Mouse (Mus musculus): ENCODE data around the gene Grrp1.

Gene Grrp1

DNA sequence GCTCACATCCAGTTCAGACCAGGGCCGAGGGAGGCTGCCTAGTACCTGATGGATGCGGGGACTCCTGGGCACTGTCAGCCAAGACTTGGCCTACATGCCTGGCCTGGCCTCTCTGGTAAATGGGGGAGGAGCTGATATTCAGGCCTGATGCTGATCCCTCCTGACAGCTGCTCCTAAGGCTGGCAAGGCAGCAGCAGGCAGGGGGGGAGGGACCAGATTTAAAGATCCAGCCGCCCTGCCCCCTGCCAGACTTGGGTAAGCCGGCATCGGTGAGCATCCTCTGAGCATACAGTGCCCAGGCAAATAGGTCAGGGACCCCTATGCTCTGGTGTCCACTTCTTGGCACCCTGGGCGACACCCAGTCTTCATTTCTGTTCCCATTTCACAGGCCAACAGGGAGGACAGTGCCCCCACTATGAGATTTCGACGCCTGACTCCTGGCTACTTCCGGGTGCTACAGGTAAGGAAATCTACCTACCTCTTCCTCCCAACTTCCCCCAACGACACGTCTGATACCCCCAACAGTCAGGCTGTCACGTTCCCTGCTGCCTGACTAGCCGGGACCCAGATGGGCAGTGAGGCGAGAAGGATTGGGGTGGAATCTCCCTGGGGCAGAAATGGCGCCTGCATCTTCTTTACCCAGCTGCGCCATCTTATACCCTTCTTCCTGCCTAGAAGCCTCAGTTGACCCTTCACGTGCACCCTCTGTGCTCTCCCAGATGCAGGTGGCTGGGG, 10.2 kb downstream of the Grrp1 start, which contains the start of gene E130218I03Rik:
TSS of gene E130218I03Rik (plus strand) at position 147 of the 735 bp plus-strand sequence.
- no peak for DNase-seq (ENCODE audit: low spot score in 2 of 2)

DNA sequence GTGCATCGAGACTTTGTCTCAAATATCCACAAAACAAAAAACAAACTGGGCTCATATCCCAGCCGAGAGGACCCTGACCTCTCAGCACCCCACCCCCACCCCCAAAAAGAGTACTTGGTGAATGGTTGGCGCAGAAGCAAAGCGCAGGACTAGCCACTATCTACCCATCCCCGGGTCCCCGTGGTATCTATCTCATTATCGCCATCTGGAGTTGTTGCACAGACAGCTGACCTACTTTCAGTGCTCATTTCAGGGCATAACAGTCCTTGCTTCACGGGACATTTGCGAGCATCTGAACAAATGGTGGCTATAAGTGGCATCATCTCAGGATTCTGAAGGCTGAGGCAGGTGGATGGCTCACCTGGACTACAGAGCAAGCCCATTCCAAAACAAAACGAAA, 15.2 kb downstream of the Grrp1 start:
- DNase-seq (ENCODE audit: low spot score in 2 of 2), result no peak

DNA sequence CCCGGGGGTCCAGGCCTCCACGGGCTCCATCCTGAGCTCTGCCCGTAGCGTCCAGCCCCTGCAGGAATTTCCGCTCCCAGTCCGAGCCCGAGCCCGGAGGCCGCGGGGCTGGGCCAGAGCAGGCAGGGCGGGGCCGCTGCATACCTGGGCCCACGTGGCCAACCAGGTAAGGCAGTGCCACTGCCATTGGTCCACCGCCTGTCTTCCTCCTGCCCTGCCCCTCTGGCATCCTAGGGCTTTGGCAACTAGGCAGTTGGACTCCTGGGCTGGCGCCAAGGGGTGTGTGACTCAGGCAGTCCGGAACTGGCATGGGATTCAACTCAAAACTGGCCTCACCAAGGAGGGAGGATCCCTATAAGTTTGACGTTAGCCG, 15.6 kb downstream of the Grrp1 start, which contains the start of gene Cnksr1:
TSS of gene Cnksr1 (minus strand) at position 121 of the 373 bp plus-strand sequence.
- DNase-seq (ENCODE audit: low spot score in 2 of 2), result no peak

DNA sequence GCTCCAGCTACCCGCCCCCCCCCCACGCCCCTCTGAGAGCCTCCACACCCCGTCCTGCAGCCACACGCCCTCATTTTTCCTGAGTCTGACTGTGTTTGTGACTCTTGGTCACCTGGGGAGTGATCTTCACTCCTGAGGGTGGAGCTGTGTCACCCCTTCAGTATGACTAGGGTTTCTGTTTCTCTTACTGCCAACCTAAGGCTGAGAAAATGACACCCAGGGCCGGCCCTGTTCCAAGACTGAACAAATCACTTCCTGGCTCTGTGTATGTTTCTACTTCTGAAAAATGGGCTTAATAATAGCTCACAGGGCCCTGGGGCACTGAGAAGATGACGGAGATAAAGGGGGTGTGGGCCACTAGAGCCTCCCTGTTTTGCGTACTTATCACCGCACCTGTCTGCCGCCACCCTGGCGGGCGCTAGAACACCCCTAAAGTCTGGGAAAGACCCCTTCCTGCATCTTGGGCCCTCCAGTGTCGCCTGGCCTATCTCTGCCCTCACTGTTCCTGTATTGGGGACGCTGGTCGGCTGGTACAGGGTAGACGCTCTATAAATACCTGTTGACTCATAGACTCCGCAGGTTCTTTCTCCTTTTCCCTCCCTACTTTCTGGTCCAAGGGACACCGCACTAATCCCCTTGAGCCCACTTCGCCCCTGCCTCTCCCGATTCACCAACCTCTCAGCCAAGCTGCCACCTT, 16.2 kb downstream of the Grrp1 start:
- no peak for DNase-seq (ENCODE audit: low spot score in 2 of 2)

DNA sequence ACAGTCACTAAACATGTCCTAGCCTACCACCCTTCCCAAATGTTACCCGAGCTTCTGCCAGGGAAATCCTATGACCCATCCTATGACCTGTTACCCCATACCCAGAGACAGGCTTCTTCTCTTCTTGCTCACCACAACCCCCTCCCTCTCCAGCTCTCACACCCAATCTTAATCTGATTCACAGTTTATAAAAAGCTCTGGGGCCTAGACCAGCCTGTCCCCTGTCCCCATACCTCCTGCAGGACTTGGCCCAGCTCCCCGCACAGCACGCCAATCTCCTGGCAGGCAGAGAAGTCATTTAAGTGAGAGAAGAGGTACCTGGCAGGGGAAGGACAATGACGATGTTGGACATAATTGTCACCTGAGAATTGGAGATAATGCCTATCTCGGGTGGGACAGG, 19.0 kb downstream of the Grrp1 start:
- DNase-seq (ENCODE audit: low spot score in 2 of 2), result no peak

DNA sequence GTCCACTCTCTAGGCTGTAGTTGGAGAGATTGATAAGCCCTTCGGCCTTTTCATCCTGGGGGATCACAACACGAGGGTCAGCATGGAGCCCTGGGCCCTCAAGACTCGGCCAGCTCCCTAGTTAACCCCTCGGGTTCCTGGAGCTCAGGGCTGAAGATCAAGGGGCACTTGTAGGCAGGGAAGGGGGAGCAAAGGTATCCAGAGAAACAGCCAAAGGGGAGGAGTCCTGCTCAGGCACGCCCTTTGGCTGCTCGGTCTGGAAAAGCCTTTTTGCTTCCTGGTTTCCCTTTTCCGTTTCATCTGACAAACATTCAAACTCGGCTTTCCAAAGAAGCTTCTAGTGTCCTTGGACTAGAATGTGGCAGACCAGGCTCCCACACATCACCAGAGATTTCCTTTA, 23.5 kb downstream of the Grrp1 start:
- DNase-seq (ENCODE audit: low spot score in 2 of 2), result no peak

DNA sequence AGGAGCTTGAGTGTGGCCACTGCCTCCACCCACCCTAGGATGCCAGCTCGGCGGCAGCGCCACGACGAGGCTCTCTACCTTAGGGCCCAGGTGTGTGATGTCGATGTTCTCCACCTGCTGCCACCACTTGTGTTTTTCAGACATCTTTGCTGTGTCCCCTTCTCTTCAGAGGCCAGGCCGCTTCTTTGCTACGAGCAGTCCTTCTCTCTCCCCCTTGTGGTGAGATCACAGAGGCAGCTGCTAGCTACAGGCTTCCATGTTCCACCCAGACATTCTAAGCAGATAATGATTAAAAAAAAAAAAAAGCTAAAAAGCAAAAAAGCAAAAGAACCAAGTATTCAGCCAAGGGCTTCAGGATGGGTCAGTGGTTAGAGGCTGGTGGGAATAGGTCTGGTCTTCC, 26.7 kb downstream of the Grrp1 start, which contains the start of gene Catsper4:
TSS of gene Catsper4 (minus strand) at position 190 of the 400 bp plus-strand sequence.
- no peak for DNase-seq (ENCODE audit: low spot score in 2 of 2)

DNA sequence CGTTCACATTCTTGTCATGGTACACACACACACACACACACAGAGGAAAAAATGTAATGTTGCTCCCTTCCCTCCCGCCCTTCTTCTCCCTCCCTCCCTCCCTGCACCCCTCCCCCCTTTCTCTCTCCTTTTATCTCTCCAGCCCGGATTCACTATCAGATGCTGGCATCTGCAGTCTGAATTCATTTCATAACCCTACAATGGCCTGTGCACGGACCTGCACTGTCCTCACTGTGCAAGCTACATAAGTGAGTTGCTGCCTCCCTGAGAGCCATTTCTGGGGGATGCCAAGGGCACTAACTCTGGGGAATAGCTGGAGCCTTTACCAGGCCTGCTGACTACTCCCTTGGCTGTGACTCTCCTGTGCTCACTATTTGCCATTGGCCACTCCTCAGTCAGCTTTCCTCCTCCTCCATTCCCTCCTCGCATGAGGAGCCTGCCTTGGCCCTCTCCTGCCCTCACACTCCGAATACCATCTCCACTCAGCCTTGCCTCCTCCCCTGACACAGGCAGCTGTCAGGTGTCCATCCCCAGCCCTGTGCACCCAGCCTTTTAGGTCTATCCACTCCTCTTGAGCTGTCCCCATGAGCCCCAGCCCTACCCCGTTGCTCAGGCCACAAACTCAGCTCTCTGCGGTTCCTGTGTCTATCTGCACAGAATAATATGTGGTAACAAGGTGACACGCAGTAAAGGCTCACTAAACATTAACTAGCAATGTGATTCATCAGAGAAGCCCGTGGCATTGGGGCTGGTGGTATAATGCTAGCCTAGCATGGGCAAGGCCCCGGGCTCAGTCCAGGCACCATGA, 30.9 kb downstream of the Grrp1 start:
- DNase-seq (ENCODE audit: low spot score in 2 of 2), result no peak

DNA sequence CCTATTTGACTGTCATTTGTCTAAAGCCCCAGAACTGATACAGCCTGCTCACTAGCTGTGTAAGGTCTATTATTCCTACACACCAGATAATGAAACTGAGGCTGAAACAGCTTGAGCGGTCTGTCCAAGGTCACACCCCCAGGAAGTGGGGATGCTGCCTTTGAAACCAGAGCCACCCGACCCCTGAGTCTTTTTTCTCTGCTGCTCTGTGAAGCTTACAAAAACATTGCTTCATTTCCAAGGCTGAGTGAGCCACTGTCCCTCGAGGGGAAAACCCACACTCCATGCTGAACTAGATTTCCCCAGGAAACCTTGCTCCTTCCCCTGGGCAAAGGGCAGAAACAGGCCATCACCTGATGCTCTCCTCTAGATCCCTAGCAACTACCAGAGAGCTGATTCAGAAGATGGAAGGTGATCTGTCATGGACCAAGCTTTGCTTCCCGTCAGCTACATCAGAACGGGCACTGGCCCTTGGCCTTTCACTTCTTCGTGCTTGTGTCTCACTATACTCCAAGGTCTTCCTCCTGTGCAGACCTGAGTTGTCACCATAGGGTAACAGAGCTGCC, 47.3 kb downstream of the Grrp1 start:
- DNase-seq (ENCODE audit: low spot score in 2 of 2), result no peak

GRCm38 (mm10) chr4:134203340-134203896, 50.5 kb downstream of the Grrp1 start:
- no peak for DNase-seq (ENCODE audit: low spot score in 2 of 2)

DNA sequence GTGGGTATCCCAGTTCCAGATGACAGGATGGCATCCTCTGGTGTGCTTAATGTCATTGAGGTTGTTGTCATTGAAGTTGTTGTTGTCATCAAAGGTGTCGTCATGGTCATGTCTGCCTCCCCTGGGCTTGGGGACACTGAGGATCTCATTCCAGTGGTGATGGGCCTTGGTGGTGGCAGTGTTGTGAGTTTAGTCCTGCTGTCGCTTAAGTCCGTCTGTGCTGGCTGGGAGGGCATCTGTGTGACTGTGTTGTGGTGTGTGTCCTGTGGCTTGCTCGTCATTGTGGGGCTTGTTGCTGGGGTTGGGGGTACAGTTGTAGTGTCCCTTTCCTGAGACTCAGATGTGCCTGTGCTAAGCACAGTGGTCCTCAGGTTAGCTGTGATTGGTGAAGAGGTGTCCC, 51.0 kb downstream of the Grrp1 start, which contains the start of gene Gm7534:
TSS of gene Gm7534 (minus strand) at position 101 of the 400 bp plus-strand sequence.
- DNase-seq (ENCODE audit: low spot score in 2 of 2), result no peak

Measured in right cerebral cortex, adult 2 months (tissue).